Mouse (Mus musculus) hindbrain, embryonic 16.5 days (tissue): ENCODE measurements at regions not wholly inside any gene's neighbourhood (a gene's known extent, or its start where the extent isn't known, plus 50 kb on each side); places are given as distances from the start of the nearest gene placed in this dataset.

Experiments used
- ATAC-seq: fragments of 200-750 bp; cut with Nextera tagmentation; 2 replicates; pipeline ENCODE4 v1.8.0; 2017; ENCODE audit warnings: moderate TSS enrichment, moderate library complexity
- H3K27ac ChIP-seq: fragments of 300-500 bp; sonication (generic); 2 replicates; pipeline ENCODE4 v1.5.1; 2014; ENCODE audit warnings: low read depth, mild to moderate bottlenecking, control low read depth, low read length, moderate library complexity
- H3K27me3 ChIP-seq: fragments of 300-500 bp; sonication (generic); replicated peaks from 2 replicates; pipeline ENCODE4 v1.6.1; 2014; ENCODE audit warnings: low read length; ENCODE audit not compliant: control insufficient read depth, insufficient read depth
- H3K36me3 ChIP-seq: fragments of 300-500 bp; sonication (generic); 2 replicates; pipeline ENCODE4 v1.6.1; 2014; ENCODE audit warnings: mild to moderate bottlenecking, low read length, moderate library complexity, mixed read lengths; ENCODE audit not compliant: control insufficient read depth, insufficient read depth
- H3K4me1 ChIP-seq: fragments of 300-500 bp; sonication (generic); 2 replicates; pipeline ENCODE4 v1.6.1; 2014; ENCODE audit warnings: low read depth, low read length; ENCODE audit not compliant: control insufficient read depth, insufficient read depth
- H3K4me2 ChIP-seq: fragments of 300-500 bp; sonication (generic); 2 replicates; pipeline ENCODE4 v1.6.1; 2014; ENCODE audit warnings: mild to moderate bottlenecking, low read length, control low read depth, moderate library complexity
- H3K4me3 ChIP-seq: fragments of 300-500 bp; sonication (generic); 2 replicates; pipeline ENCODE4 v1.5.1; 2014; ENCODE audit warnings: mild to moderate bottlenecking, low read length, control low read depth, moderate library complexity
- H3K9ac ChIP-seq: fragments of 300-500 bp; sonication (generic); 2 replicates; pipeline ENCODE4 v1.6.1; 2014; ENCODE audit warnings: low read depth, mild to moderate bottlenecking, control low read depth, low read length, moderate library complexity
- H3K9me3 ChIP-seq: fragments of 300-500 bp; sonication (generic); 2 replicates; pipeline ENCODE4 v1.6.1; 2014; ENCODE audit warnings: mild to moderate bottlenecking, low read length, moderate library complexity; ENCODE audit not compliant: control insufficient read depth
- WGBS: fragments of 180-500 bp; shearing (Covaris S2); extraction: QIAGEN DNeasy Blood & Tissue Kit; methylation state at CpG from one replicate; pipeline ENCODE4 v1.1.7; 2014; 5-methylcytosine and 5-hydroxymethylcytosine counted together

DNA sequence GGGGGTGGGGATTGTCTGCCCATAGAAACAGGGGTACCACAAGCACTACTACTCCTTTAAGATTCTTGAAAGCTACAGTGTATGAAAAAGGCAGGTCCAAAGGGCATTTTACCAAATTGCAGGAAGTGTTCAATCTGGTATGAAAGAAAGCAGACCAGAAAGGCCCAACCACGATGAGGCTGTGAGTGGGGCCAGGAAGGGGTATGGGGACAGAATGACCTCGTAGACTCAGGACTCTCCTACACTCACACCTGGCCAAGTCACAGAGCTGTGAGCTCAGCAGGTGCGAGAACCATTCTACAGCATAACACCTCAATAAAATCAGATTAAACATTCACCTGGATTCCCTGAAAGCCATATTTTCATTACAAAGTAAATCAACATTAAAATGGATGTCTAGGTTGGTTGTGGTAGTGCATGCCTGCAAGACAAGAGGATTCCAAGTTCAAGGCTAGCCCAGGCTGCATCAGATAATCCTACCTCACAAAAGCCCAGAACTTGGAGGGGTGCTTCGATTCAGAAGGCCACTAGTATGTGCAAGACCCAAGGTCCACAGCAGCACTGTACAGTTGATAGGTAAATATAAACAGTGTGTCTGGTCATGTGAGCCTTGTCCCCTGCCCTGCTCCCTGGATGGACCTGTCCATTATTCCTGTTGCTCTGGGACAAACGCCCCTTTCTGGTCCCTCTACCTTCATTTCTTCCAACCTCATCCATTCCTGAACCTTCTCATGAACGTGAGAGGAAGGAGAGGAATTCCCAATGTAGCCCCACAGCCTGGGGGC, 115.3 kb downstream of the 1810010D01Rik start:
- no peak overlapping the region for H3K4me3 ChIP-seq
- H3K4me2 ChIP-seq, result no peak overlapping the region
- no peak overlapping the region for H3K27ac ChIP-seq
- no peaks in the 10 kb centered on the region for H3K9me3 ChIP-seq
- 79% methylated on average over 6 of the region's 6 CpGs for WGBS
- no peak overlapping the region for H3K9ac ChIP-seq
- H3K27me3 ChIP-seq, result no peaks in the 10 kb centered on the region
- H3K4me1 ChIP-seq, result no peaks in the 10 kb centered on the region; the same call in 1 of the 2 replicates
- no peaks in the 10 kb centered on the region for H3K36me3 ChIP-seq
- no peak for ATAC-seq

DNA sequence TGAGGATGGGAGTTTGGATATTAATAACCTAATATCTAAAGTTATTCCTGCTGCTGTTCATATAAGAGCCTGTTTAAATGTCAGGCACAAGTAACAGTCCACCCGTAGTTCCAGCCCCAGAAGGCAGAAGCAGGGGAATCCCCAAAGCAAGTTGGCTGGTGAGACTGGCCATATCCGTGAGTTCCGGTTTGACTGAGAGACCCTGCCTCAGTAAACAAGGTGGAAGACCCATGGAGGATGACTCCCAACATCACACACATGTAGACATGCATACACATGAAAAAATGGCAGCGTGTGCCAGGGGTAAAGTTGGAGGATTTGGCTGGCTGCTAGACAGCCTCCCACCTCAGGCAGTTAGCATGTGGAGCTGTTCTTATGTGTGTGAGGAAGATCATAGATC, 117.1 kb downstream of the 1810010D01Rik start:
- Histone ChIP-seq H3K27me3 (no peaks in the 10 kb centered on the region), H3K9ac (no peak overlapping the region), H3K4me2 (no peak overlapping the region), H3K9me3 (no peaks in the 10 kb centered on the region), H3K4me1 (no peaks in the 10 kb centered on the region; the same call in 1 of the 2 replicates), H3K27ac (no peak overlapping the region), H3K4me3 (no peak overlapping the region), H3K36me3 (no peaks in the 10 kb centered on the region)
- no peak for ATAC-seq
- WGBS, result 87% methylated on average over 4 of the region's 4 CpGs

DNA sequence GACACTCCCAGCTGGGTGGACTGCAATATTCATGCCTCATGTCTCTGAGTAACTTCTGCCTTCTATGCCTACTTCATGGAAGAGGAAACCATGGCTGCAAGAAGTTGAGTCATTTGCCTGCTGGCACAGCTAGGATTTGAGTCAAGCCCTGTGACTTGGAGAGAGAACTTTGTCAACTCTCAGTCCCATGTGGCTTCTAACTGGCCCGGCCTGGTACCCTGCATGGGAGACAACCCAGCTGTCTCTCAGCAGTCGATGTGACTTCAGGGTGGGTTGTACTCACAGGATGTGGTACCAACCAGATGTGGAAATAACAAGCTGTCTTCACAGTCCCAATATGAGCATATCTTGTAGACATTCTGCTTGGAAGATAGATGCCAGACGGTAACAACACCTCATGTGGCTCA, 118.6 kb downstream of the 1810010D01Rik start:
- Histone ChIP-seq H3K27ac (no peak overlapping the region), H3K9me3 (peaks cover 4% of the 10 kb centered on the region; the same call in 1 of the 2 replicates), H3K4me3 (no peak overlapping the region), H3K27me3 (no peaks in the 10 kb centered on the region), H3K36me3 (no peaks in the 10 kb centered on the region), H3K4me1 (no peaks in the 10 kb centered on the region; the same call in 1 of the 2 replicates), H3K4me2 (no peak overlapping the region), H3K9ac (no peak overlapping the region)
- 86% methylated on average over 3 of the region's 3 CpGs for WGBS
- no peak for ATAC-seq

DNA sequence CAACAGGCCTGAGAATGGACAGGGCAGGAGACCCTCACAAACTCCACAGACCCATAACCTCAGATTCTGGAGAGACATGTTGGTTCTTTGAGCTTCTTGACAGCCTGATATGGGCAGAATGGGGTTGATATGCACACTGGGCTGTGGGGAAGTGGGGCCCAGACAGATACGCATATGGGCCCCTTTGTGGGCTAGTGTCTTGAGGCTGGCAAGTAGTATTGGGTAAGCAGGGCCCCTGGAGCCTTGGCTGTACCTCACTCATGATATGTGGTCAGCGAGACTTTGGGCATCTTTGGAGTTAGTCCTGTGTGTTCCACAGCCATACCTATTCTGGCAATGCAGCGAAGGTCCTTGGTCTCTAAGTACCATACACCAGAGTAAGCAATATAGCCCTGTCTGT, 119.3 kb downstream of the 1810010D01Rik start:
- Histone ChIP-seq H3K27me3 (no peaks in the 10 kb centered on the region), H3K4me2 (no peak overlapping the region), H3K9me3 (peaks cover 4% of the 10 kb centered on the region; the same call in 1 of the 2 replicates), H3K9ac (no peak overlapping the region), H3K36me3 (no peaks in the 10 kb centered on the region), H3K4me1 (no peaks in the 10 kb centered on the region), H3K27ac (no peak overlapping the region), H3K4me3 (no peak overlapping the region)
- ATAC-seq, result no peak
- WGBS, result 94% methylated on average over 3 of the region's 3 CpGs

DNA sequence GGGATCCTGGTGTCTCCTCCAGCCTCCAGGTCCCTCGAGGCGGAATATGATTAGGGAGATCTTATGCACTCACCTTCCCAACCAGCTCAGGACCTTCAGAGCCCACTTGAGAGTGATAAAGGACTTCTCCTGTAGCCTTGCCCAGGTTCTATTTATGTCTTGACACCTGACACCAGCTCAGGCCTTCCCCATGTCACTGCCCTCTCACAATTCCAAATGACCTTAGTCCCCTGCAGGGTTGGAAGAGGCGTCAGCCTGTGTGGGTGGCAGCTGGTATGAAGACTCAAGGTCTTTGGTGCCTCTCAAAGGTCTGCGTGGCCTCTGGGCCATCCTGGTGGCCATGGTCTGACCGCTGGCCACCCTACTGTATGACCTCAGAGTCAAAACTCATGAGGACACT, 120.1 kb downstream of the 1810010D01Rik start:
- ATAC-seq, result no peak
- Histone ChIP-seq H3K4me2 (no peak overlapping the region), H3K9ac (no peak overlapping the region), H3K27ac (no peak overlapping the region), H3K9me3 (peaks cover 4% of the 10 kb centered on the region; the same call in 1 of the 2 replicates), H3K4me1 (no peaks in the 10 kb centered on the region), H3K4me3 (no peak overlapping the region), H3K27me3 (no peaks in the 10 kb centered on the region), H3K36me3 (no peaks in the 10 kb centered on the region)
- 90% methylated on average over 5 of the region's 5 CpGs for WGBS

DNA sequence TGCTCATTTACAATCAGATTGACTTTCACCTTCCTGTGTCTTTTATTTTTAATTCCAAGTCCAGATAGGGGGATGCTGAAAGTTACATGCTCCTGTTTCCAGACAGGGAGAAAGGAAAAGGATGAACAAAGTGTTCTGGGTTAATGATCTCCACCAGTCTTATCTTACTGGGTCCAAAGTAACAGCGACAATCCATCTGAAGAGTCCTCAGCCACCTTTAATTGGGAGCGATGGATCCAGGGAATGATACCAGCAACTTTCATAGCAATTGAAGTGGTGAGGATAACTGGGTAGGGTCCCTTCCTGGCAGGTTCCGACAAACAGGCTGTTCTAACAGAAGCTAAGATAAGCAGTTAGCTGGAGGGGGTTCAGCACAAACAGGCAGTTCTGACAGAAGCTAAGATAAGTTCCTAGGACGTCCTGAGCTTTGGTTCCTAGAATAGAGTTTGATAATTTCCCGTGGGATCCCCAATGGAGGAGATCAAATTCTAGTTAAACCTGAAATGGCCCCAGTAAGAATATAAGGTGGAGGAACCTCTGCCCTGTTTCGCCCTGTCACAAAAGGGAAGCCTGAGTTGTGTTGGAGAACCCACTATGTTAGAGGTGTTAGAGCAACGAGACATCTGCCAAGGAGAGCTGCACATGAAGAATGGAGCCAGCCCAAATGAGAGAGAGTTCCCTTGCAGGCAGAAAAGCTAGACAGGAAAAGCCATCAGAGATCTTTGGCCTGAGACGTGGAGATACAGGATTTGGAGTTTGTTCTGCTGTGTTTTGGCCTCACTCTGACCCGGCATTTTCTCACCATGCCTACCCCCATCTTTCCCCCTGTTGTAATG, 124.8 kb downstream of the 1810010D01Rik start:
- no peak overlapping the region for H3K9ac ChIP-seq

DNA sequence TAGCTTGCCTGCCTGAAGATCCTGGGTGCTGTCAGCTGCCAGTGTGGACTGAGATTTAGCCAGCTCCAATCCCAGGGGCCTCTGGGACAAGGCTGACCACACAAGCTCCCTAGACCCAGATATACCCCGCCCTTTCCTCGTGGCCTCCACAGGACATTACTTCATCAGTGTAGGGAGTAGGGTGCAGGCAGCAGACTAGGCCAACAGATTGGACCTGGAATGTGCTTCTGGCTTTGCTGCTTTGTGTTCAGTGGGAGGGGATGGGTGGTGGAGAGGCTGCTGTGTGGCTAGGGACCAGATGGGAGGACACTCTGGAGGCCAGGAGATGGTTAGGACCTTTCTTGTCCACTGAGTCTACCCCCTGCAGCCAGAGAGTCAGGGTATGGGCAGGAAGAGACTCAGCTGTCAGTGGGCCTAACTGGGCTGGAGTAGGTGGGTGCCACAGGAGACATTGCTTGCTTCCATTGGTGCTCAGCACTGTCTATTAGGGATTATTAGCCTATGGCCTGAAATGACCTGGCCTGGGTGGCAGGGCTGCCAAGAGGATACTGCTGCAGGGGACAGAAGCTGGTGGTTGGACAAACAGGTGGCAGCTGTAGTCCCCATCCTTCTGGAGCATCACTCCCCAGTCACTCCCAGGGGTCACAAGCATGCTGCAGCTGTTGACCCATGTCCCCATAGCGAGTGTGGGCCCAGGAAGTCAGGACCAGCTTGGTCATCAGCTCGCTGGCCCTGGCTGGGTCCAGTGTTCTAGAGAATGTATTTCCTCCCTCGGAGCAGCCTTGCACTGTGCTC, 132.5 kb upstream of the Ccnd1 start:
- 88% methylated on average over 5 of the region's 5 CpGs for WGBS

More for the DNA sequence above, 124.8 kb downstream of the 1810010D01Rik start:
- Histone ChIP-seq H3K36me3 (no peaks in the 10 kb centered on the region), H3K27ac (no peak overlapping the region), H3K4me2 (no peak overlapping the region), H3K27me3 (no peaks in the 10 kb centered on the region), H3K4me3 (no peak overlapping the region), H3K9me3 (peaks cover 4% of the 10 kb centered on the region; the same call in 1 of the 2 replicates), H3K4me1 (no peaks in the 10 kb centered on the region)
- no peak for ATAC-seq
- 85% methylated on average over 9 of the region's 9 CpGs for WGBS

DNA sequence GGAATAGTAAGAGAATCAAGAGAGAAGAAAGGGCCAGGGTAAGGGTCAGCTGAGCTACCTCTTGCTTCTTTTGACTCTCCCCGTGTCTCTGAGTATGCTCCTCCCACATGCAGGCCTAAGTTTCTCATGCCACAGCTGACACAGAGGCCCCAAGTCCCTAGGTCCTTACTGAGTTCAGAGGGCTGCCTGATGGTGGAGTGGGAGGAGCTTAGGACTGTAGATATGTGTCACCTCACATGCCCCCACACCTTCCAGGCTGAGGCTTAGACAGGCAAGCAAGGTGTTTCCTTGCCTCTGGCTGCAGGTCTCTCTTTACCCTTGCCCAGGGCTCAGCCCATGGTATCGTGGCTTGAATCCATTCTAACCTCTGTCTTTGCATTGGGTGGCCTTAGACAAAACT, 131.8 kb upstream of the Ccnd1 start:
- Histone ChIP-seq H3K9ac (no peak overlapping the region), H3K9me3 (no peaks in the 10 kb centered on the region), H3K27me3 (no peaks in the 10 kb centered on the region), H3K4me1 (no peaks in the 10 kb centered on the region), H3K4me2 (no peak overlapping the region), H3K4me3 (no peak overlapping the region), H3K36me3 (no peaks in the 10 kb centered on the region), H3K27ac (no peak overlapping the region)
- 83% methylated on average over 2 of the region's 2 CpGs for WGBS
- ATAC-seq, result no peak

More for the DNA sequence above, 132.5 kb upstream of the Ccnd1 start:
- no peak overlapping the region for H3K9ac ChIP-seq
- H3K27me3 ChIP-seq, result no peaks in the 10 kb centered on the region
- no peak overlapping the region for H3K4me2 ChIP-seq
- ATAC-seq, result no peak
- no peak overlapping the region for H3K4me3 ChIP-seq
- H3K4me1 ChIP-seq, result no peaks in the 10 kb centered on the region
- H3K9me3 ChIP-seq, result no peaks in the 10 kb centered on the region
- H3K36me3 ChIP-seq, result no peaks in the 10 kb centered on the region
- H3K27ac ChIP-seq, result no peak overlapping the region
